Mouse (Mus musculus): ENCODE measurements around the gene Lyl1. TPM values are rescaled to one million over a fixed set of nuclear protein-coding genes. Genes with fewer than 3 reads are reported as not detected.

The Lyl1 gene
- polyA plus RNA-seq, 1 experiment = 8.2 TPM

GRCm38 (mm10) chr8:84704867-84705831 lies 3.9 kb downstream of the Lyl1 start:
- Histone ChIP-seq H3K4me3 (ENCODE audit: low read depth, low read length) (peak overlapping the region; percentile 44), H3K36me3 (ENCODE audit: control insufficient read depth, insufficient read depth, low read length) (no peaks in the 10 kb centered on the region), H3K27me3 (ENCODE audit: control insufficient read depth, insufficient read depth, low read length) (peaks cover 29% of the 10 kb centered on the region), H3K4me1 (ENCODE audit: control insufficient read depth, insufficient read depth, insufficient read length, low read length) (peaks cover 29% of the 10 kb centered on the region), H3K27ac (ENCODE audit: insufficient read depth, low read depth, low read length) (no peak overlapping the region)
- 11% methylated on average over 61 of the region's 61 CpGs for WGBS
- TF ChIP-seq POLR2A (IDR thresholded peaks at IDR 0.05; ENCODE audit: low read depth, low read length) (peak; percentile 16; the same call in 1 of the 2 replicates), CTCF (IDR thresholded peaks at IDR 0.05; ENCODE audit: extremely low read depth, insufficient read length, insufficient replicate concordance, low read depth, low read length) (no peak)

DNA sequence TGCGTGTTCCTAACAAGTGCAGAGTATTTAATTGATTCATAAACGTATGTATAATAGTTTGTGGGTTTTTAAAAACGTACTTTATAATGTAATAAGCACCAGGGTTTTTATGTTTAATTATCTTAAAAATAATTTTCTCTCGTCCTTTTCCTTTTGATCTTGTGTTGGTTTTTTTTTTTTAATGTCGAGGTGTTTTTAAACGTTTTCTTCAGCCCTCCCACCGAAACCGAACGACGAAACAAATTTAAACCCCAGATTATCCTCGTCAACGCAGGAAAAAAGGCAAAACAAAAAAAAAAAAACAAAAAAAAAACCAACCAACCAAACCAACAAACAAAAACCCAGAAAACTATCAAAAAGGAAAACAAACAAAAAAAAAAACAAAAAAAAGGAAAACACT lies 4.7 kb downstream of the Lyl1 start:
- peaks cover 29% of the 10 kb centered on the region for H3K27me3 ChIP-seq (ENCODE audit: control insufficient read depth, insufficient read depth, low read length)

DNA sequence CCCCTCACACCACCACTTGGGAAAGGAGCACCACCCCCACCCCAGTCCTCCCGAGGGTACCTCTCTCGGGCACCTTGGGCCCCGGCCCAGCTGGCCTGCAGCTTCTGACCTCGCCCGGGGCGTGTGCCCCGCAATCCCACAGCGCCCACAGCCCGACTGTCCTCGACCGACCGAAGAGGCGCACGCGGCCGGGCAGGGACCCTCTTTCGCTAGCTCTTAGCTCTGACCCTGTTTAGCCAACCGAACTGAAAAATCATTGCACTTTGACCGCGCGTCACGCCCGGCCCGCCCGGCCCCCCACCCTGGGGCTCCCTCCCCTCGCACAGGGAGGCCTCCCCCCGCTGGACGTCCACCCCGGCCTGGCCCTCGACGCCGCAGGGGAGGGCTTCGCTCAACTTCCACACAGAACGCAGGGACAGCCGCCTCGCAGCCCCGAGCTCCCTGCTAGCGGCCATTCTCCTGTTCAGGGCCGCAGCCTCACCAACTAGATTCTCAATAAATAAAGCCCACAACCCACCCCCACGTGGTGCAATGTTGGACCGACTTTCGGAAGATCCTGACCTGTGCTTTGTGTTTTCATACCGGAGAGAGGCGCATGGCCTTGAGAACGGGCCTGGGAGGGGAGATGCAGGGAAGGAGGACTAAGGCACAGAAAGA lies 5.5 kb downstream of the Lyl1 start:
- Histone ChIP-seq H3K4me3 (ENCODE audit: low read depth, low read length) (peak overlapping the region; percentile 25), H3K27ac (ENCODE audit: insufficient read depth, low read depth, low read length) (no peak overlapping the region), H3K36me3 (ENCODE audit: control insufficient read depth, insufficient read depth, low read length) (no peaks in the 10 kb centered on the region), H3K4me1 (ENCODE audit: control insufficient read depth, insufficient read depth, insufficient read length, low read length) (peaks cover 29% of the 10 kb centered on the region), H3K27me3 (ENCODE audit: control insufficient read depth, insufficient read depth, low read length) (peaks cover 29% of the 10 kb centered on the region)
- WGBS = 24% methylated on average over 45 of the region's 45 CpGs
- TF ChIP-seq CTCF (IDR thresholded peaks at IDR 0.05; ENCODE audit: extremely low read depth, insufficient read length, insufficient replicate concordance, low read depth, low read length) (no peak), POLR2A (IDR thresholded peaks at IDR 0.05; ENCODE audit: low read depth, low read length) (no peak)

More for the DNA sequence above, 4.7 kb downstream of the Lyl1 start:
- WGBS = 16% methylated on average over 12 of the region's 12 CpGs
- TF ChIP-seq POLR2A (IDR thresholded peaks at IDR 0.05; ENCODE audit: low read depth, low read length) = no peak
- TF ChIP-seq CTCF (IDR thresholded peaks at IDR 0.05; ENCODE audit: extremely low read depth, insufficient read length, insufficient replicate concordance, low read depth, low read length) = no peak
- peaks cover 29% of the 10 kb centered on the region for H3K4me1 ChIP-seq (ENCODE audit: control insufficient read depth, insufficient read depth, insufficient read length, low read length)
- no peak overlapping the region for H3K27ac ChIP-seq (ENCODE audit: insufficient read depth, low read depth, low read length)
- H3K4me3 ChIP-seq (ENCODE audit: low read depth, low read length) = no peak overlapping the region
- H3K36me3 ChIP-seq (ENCODE audit: control insufficient read depth, insufficient read depth, low read length) = no peaks in the 10 kb centered on the region

- Histone ChIP-seq H3K4me3 (ENCODE audit: low read depth, low read length) (peak overlapping the region; percentile 25), H3K36me3 (ENCODE audit: control insufficient read depth, insufficient read depth, low read length) (no peaks in the 10 kb centered on the region), H3K27me3 (ENCODE audit: control insufficient read depth, insufficient read depth, low read length) (peaks cover 29% of the 10 kb centered on the region), H3K4me1 (ENCODE audit: control insufficient read depth, insufficient read depth, insufficient read length, low read length) (peaks cover 29% of the 10 kb centered on the region), H3K27ac (ENCODE audit: insufficient read depth, low read depth, low read length) (no peak overlapping the region)
- 16% methylated on average over 22 of the region's 22 CpGs for WGBS
- no peak for TF ChIP-seq CTCF (IDR thresholded peaks at IDR 0.05; ENCODE audit: extremely low read depth, insufficient read length, insufficient replicate concordance, low read depth, low read length)
- TF ChIP-seq POLR2A (IDR thresholded peaks at IDR 0.05; ENCODE audit: low read depth, low read length) = no peak
Measured at GRCm38 (mm10) chr8:84707267-84707883, 6.1 kb downstream of the Lyl1 start.

DNA sequence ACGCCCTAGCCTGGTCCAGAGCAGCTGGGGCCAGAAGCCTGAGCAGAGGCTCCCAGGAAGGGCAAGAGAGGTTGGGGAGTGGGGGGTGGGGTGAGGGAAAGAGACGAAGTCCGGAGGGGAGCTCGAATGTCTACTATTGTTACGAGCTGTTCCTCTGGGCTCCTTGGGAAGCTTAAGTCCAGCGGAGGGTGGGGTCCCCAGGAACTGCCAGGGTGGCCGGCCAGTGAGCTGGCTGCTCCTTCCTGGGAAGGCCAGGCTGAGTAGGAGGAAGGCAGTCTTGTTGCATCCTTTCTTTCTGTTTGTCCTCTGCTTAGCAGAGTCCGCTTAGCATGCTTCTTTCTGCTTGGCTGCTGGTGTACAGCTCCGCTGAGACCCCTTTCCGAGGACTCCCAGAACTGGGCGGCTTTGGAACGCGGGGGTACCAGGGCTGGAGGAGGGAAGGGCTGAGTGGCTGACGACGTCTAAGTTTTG lies 6.8 kb downstream of the Lyl1 start:
- H3K4me1 ChIP-seq (ENCODE audit: control insufficient read depth, insufficient read depth, insufficient read length, low read length) = peaks cover 25% of the 10 kb centered on the region
- WGBS = 69% methylated on average over 15 of the region's 15 CpGs
- H3K27ac ChIP-seq (ENCODE audit: insufficient read depth, low read depth, low read length) = no peak overlapping the region
- TF ChIP-seq CTCF (IDR thresholded peaks at IDR 0.05; ENCODE audit: extremely low read depth, insufficient read length, insufficient replicate concordance, low read depth, low read length) (no peak), POLR2A (IDR thresholded peaks at IDR 0.05; ENCODE audit: low read depth, low read length) (no peak)
- peaks cover 29% of the 10 kb centered on the region for H3K27me3 ChIP-seq (ENCODE audit: control insufficient read depth, insufficient read depth, low read length)
- 0 out of 2 replicates have a peak overlapping the region, but pooled peaks have one; percentile 25 for H3K4me3 ChIP-seq (ENCODE audit: low read depth, low read length)
- no peaks in the 10 kb centered on the region for H3K36me3 ChIP-seq (ENCODE audit: control insufficient read depth, insufficient read depth, low read length)

DNA sequence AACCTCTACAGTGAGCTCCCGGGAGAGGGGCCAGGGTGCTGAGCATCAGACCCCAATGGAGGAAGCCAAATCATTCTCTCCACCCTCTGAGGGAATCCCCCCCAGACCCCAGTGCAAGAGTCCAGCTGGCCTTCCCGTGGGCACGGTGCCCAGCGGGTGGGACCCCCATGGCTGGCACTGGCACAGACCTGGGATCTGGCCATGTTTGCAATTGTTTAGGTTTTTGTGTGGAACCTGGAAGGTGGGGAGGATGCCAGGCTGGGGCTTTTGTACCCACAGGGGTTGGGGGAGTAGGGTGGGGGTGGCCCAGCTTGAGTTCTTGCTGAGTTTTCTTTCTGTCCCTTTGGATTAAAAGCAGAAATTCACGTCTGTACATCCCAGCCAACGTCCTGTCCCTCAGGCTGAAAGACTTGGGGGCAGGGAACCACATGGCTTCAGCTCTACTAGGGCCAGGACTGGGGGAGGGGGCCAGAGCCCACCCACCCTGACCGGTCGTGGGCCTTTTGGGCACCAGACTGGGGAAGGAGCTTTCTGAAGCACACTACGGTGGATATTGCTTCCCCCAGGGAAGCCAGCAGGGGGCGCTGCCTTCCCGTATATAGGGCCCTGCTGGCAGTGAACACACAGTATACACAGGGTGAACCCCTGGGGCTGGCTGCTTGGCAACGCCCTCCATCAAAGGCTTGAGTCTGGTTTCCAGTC lies 7.7 kb downstream of the Lyl1 start:
- H3K4me1 ChIP-seq (ENCODE audit: control insufficient read depth, insufficient read depth, insufficient read length, low read length) = peaks cover 21% of the 10 kb centered on the region
- no peaks in the 10 kb centered on the region; the same call in 1 of the 2 replicates for H3K36me3 ChIP-seq (ENCODE audit: control insufficient read depth, insufficient read depth, low read length)
- H3K4me3 ChIP-seq (ENCODE audit: low read depth, low read length) = no peak overlapping the region
- 34% methylated on average over 12 of the region's 12 CpGs for WGBS
- TF ChIP-seq CTCF (IDR thresholded peaks at IDR 0.05; ENCODE audit: extremely low read depth, insufficient read length, insufficient replicate concordance, low read depth, low read length) (peak; percentile 94), POLR2A (IDR thresholded peaks at IDR 0.05; ENCODE audit: low read depth, low read length) (no peak)
- H3K27me3 ChIP-seq (ENCODE audit: control insufficient read depth, insufficient read depth, low read length) = peaks cover 29% of the 10 kb centered on the region
- H3K27ac ChIP-seq (ENCODE audit: insufficient read depth, low read depth, low read length) = no peak overlapping the region
